Mouse (Mus musculus): ENCODE measurements at regions not wholly inside any gene's neighbourhood (a gene's known extent, or its start where the extent isn't known, plus 50 kb on each side); places are given as distances from the start of the nearest gene placed in this dataset.

DNA sequence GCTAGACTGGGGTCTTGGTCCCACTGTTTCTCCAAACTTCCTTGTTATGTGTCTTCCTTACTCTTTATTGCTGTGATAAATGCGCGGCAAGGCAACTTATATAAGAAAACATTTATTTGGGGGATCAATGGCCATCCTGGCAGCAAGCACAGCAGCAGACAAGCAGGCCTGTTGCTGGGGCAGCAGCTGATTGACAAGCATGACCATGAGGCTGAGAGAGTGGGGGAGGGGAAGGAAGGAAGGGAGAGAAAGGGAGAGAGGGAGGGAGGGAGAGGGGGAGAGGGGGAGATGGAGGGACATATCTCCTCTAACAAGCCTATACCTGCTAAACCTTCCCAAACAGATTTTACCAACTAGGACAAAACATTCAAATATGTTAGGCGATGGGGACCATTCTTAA is 60.4 kb upstream of the Klhl29 start:
- Histone ChIP-seq H3K4me3 (replicated peaks) (no peak overlapping the region), H3K4me2 (replicated peaks) (no peak overlapping the region), H3K4me1 (no peaks in the 10 kb centered on the region), H3K27ac (replicated peaks) (no peak overlapping the region), H3K36me3 (no peaks in the 10 kb centered on the region), H3K9ac (no peak overlapping the region), H3K27me3 (no peaks in the 10 kb centered on the region), H3K9me3 (replicated peaks) (no peaks in the 10 kb centered on the region)
- WGBS = 81% methylated on average over 3 of the region's 3 CpGs
- no peak for ATAC-seq (ENCODE audit: insufficient number of reproducible peaks, low FRiP score, low TSS enrichment, low read depth)

DNA sequence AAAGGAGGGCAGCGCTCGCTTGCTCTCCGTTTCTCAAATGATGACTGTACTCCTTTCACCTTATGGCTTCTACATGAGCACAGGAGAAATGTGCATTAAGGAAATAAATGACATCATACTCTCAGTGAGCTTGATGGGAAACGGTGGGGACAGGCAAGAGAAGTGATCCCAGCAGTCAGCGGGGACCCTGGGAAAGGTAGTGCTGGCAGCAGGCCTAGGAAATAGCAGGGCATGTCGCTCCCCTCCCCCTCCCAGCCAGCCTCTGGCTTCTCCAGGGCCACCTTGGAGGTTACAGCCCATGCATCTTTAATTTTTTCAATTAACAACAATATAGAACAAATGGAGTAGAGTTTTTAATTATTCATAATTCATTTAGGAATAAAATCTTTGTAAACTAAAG is 58.6 kb upstream of the Klhl29 start:
- Histone ChIP-seq H3K4me3 (replicated peaks) (no peak overlapping the region), H3K9ac (no peak overlapping the region), H3K9me3 (replicated peaks) (no peaks in the 10 kb centered on the region), H3K36me3 (no peaks in the 10 kb centered on the region), H3K4me1 (no peaks in the 10 kb centered on the region), H3K27me3 (no peaks in the 10 kb centered on the region), H3K27ac (replicated peaks) (no peak overlapping the region), H3K4me2 (replicated peaks) (no peak overlapping the region)
- 53% methylated on average over 6 of the region's 6 CpGs for WGBS
- no peak for ATAC-seq (ENCODE audit: insufficient number of reproducible peaks, low FRiP score, low TSS enrichment, low read depth)

DNA sequence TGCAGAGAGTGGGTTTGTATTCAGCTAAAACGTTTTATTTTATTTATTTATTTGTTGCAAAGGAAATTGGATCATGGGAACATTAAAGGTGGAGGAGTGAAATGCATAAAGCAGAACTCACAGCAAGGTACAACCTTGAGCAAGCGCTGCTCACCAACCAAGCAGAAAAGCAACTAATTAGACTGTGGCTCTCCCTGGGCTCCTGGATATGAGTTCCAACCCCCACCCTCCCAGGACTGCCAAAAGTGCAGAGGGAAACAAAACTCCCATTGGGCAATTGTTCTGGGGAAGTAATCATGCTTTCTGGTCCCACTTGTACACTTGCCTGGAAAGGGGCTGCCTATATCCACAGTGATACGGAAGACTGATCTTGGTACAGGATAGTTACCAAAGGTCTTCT is 57.2 kb upstream of the Klhl29 start:
- no peaks in the 10 kb centered on the region for H3K27me3 ChIP-seq
- H3K36me3 ChIP-seq = no peaks in the 10 kb centered on the region
- no peak overlapping the region for H3K4me3 ChIP-seq (replicated peaks)
- WGBS = 77% methylated on average over 3 of the region's 3 CpGs
- H3K4me2 ChIP-seq (replicated peaks) = no peak overlapping the region
- no peak overlapping the region for H3K27ac ChIP-seq (replicated peaks)
- no peaks in the 10 kb centered on the region for H3K9me3 ChIP-seq (replicated peaks)
- no peak for ATAC-seq (ENCODE audit: insufficient number of reproducible peaks, low FRiP score, low TSS enrichment, low read depth)
- H3K9ac ChIP-seq = no peak overlapping the region
- no peaks in the 10 kb centered on the region for H3K4me1 ChIP-seq

DNA sequence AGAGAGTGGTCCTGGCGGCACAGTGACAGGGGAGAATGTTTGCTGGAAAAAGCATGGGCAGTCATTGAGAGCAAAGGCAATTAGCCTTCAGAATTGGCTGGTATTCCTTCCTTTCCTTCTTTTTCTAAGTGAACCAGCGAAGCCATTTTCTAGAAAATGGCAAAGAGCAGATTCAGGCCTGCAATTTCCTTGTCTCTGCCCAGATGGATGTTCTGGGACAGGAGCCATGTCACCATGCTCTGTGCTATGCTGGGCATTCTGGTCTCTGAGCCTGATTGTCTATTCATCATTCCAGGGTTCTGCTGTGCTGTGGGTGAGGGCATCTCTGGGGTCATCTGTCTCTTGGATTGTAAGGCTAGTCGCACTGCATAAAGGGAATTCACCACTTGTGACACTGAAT is 53.3 kb upstream of the Klhl29 start:
- ATAC-seq (ENCODE audit: insufficient number of reproducible peaks, low FRiP score, low TSS enrichment, low read depth) = no peak
- 62% methylated on average over 3 of the region's 3 CpGs for WGBS

More for the DNA sequence above, 53.3 kb upstream of the Klhl29 start:
- Histone ChIP-seq H3K4me2 (replicated peaks) (no peak overlapping the region), H3K9ac (no peak overlapping the region), H3K9me3 (replicated peaks) (no peaks in the 10 kb centered on the region), H3K4me1 (no peaks in the 10 kb centered on the region), H3K27me3 (no peaks in the 10 kb centered on the region), H3K4me3 (replicated peaks) (no peak overlapping the region), H3K36me3 (no peaks in the 10 kb centered on the region), H3K27ac (replicated peaks) (no peak overlapping the region)

Data from embryonic facial prominence, embryonic 15.5 days (tissue).